Mouse (Mus musculus): Measurements from ENCODE around the gene Dnajb14.

- no peak for TF ChIP-seq CTCF (IDR thresholded peaks at IDR 0.05; ENCODE audit: borderline replicate concordance, insufficient read depth, low read length)
- no peak for TF ChIP-seq POLR2A (IDR thresholded peaks at IDR 0.05; ENCODE audit: low read depth, low read length)
Measured at GRCm38 (mm10) chr3:137880109-137880748, 12.8 kb downstream of the Dnajb14 start.

Data from embryonic fibroblast, embryonic 13.5 days (primary cell).